Mouse (Mus musculus): ENCODE measurements around the gene Tie1.

Tie1 gene

GRCm38 (mm10) chr4:118472687-118473086, 17.2 kb downstream of the Tie1 start:
- no peak for DNase-seq

GRCm38 (mm10) chr4:118471281-118471680, 18.6 kb downstream of the Tie1 start:
- DNase-seq: no peak

- DNase-seq: peak; percentile 25 to 29
Measured at GRCm38 (mm10) chr4:118465697-118466163, 24.1 kb downstream of the Tie1 start.

GRCm38 (mm10) chr4:118464956-118465355, 24.9 kb downstream of the Tie1 start:
- DNase-seq: no peak

- no peak for DNase-seq
Measured at GRCm38 (mm10) chr4:118457345-118457975, 32.4 kb downstream of the Tie1 start, which contains the start of gene Mpl. Gene Mpl, minus strand, starts transcription at chr4:118457513.

GRCm38 (mm10) chr4:118446415-118447153, 43.3 kb downstream of the Tie1 start:
- DNase-seq: no peak

GRCm38 (mm10) chr4:118445781-118446414, 44.0 kb downstream of the Tie1 start:
- peak; percentile 67 to 79 for DNase-seq

- no peak for DNase-seq
Measured at GRCm38 (mm10) chr4:118445088-118445487, 44.8 kb downstream of the Tie1 start.

- DNase-seq: peak in 1 of 2 experiments; percentile 26
Measured at GRCm38 (mm10) chr4:118437829-118438253, 52.0 kb downstream of the Tie1 start.

- peak; percentile 90 to 93 for DNase-seq
Measured at GRCm38 (mm10) chr4:118436820-118437603, 52.8 kb downstream of the Tie1 start, which contains the start of gene Cdc20. Gene Cdc20, minus strand, starts transcription at chr4:118437352.

- DNase-seq: peak; percentile 82 to 88
Measured at GRCm38 (mm10) chr4:118432332-118432731, 57.5 kb downstream of the Tie1 start.

GRCm38 (mm10) chr4:118429215-118429895, 60.5 kb downstream of the Tie1 start:
- DNase-seq: peak; percentile 71 to 74

GRCm38 (mm10) chr4:118428531-118429214, 61.2 kb downstream of the Tie1 start:
- DNase-seq: peak in 1 of 2 experiments; percentile 46

- peak; percentile 95 to 96 for DNase-seq
Measured at GRCm38 (mm10) chr4:118427768-118428451, 62.0 kb downstream of the Tie1 start, which contains the start of gene Elovl1. Gene Elovl1, plus strand, starts transcription at chr4:118428093.

GRCm38 (mm10) chr4:118427415-118427767, 62.5 kb downstream of the Tie1 start:
- no peak for DNase-seq

- DNase-seq: no peak
Measured at GRCm38 (mm10) chr4:118425374-118425773, 64.5 kb downstream of the Tie1 start.

GRCm38 (mm10) chr4:118424541-118425160, 65.2 kb downstream of the Tie1 start:
- no peak for DNase-seq

- DNase-seq: peak in 1 of 2 experiments; percentile 32
Measured at GRCm38 (mm10) chr4:118421384-118421783, 68.5 kb downstream of the Tie1 start.
